Mouse (Mus musculus) hindbrain, embryonic 10.5 days (tissue): ENCODE data around the gene Plpp6. TPM values are rescaled to one million over a fixed set of nuclear protein-coding genes. Genes with fewer than 3 reads are reported as not detected.

ENCODE experiments used
- polyA plus RNA-seq: library from polyadenylated mRNA; unstranded; fragments of >200 nt; fragmentation: Nextera tagmentation; extraction: Ambion mirVana; gene quantifications from 2 replicates; pipeline ENCODE4 v1.2.1, GENCODE M21; 2016

The Plpp6 gene
- polyA plus RNA-seq, 1 experiment from 2014 or later = 5.2 TPM

Other genes with a start within 250 kb of the Plpp6 start
- gene Slc1a1, start 128.9 kb upstream of the Plpp6 start, polyA plus RNA-seq = 0.42 and 1.2 TPM in 2 replicates
- 0.15 and 0.78 TPM in 2 replicates for gene 4430402I18Rik, start 3.8 kb downstream of the Plpp6 start, polyA plus RNA-seq
- 37.0 and 38.6 TPM in 2 replicates for gene Cdc37l1, start 26.4 kb downstream of the Plpp6 start, polyA plus RNA-seq
- gene Ak3, start 84.0 kb downstream of the Plpp6 start, polyA plus RNA-seq = 65.4 and 72.9 TPM in 2 replicates
- 57.5 and 70.4 TPM in 2 replicates for gene Rcl1, start 137.4 kb downstream of the Plpp6 start, polyA plus RNA-seq